Mouse (Mus musculus) forebrain, embryonic 11.5 days (tissue): ENCODE results near the gene D17Wsu92e. TPM values are rescaled to one million over a fixed set of nuclear protein-coding genes. Genes with fewer than 3 reads are reported as not detected.
"Not testable (repeated sequence)": the region's sequence is repeated elsewhere in the genome, so short reads cannot be mapped to it uniquely, and the experiment has no call there.

ENCODE experiments used
- ATAC-seq: fragments of 200-750 bp; cut with Nextera tagmentation; replicated peaks from 2 replicates; pipeline ENCODE4 v1.8.0; 2017; ENCODE audit warnings: moderate TSS enrichment; ENCODE audit not compliant: low FRiP score
- DNase-seq: peaks from one replicate; pipeline ENCODE4 v3.0.0-alpha.2; 2017; ENCODE audit warnings: low spot score
- H3K27ac ChIP-seq: fragments of 300-500 bp; sonication (generic); 2 replicates; pipeline ENCODE4 v1.5.1; 2014; ENCODE audit warnings: low read depth, low read length
- H3K27me3 ChIP-seq: fragments of 300-500 bp; sonication (generic); 2 replicates; pipeline ENCODE4 v1.6.1; 2014; ENCODE audit warnings: mild to moderate bottlenecking, low read length, mixed read lengths; ENCODE audit not compliant: control insufficient read depth, insufficient read depth
- H3K36me3 ChIP-seq: fragments of 300-500 bp; sonication (generic); 2 replicates; pipeline ENCODE4 v1.6.1; 2014; ENCODE audit warnings: mild to moderate bottlenecking, low read length, moderate library complexity, mixed read lengths; ENCODE audit not compliant: control insufficient read depth, insufficient read depth
- H3K4me1 ChIP-seq: fragments of 300-500 bp; sonication (generic); replicated peaks from 2 replicates; pipeline ENCODE4 v1.6.1; 2014; ENCODE audit warnings: low read length, mixed read lengths; ENCODE audit not compliant: control insufficient read depth, insufficient read depth
- H3K4me2 ChIP-seq: fragments of 300-500 bp; sonication (generic); 2 replicates; pipeline ENCODE4 v1.6.1; 2014; ENCODE audit warnings: low read depth, mild to moderate bottlenecking, low read length, moderate library complexity, mixed read lengths; ENCODE audit not compliant: severe bottlenecking
- H3K4me3 ChIP-seq: fragments of 300-500 bp; sonication (generic); 2 replicates; pipeline ENCODE4 v1.5.1; 2014; ENCODE audit warnings: low read depth, low read length
- H3K9ac ChIP-seq: fragments of 300-500 bp; sonication (generic); 2 replicates; pipeline ENCODE4 v1.6.1; 2014; ENCODE audit warnings: low read length
- H3K9me3 ChIP-seq: fragments of 300-500 bp; sonication (generic); 2 replicates; pipeline ENCODE4 v1.6.1; 2016; ENCODE audit warnings: low read length, mixed read lengths; ENCODE audit not compliant: control insufficient read depth
- WGBS: fragments of 180-500 bp; shearing (Covaris S2); extraction: QIAGEN DNeasy Blood & Tissue Kit; methylation state at CpG from one replicate; pipeline ENCODE4 v1.1.7; 2014; 5-methylcytosine and 5-hydroxymethylcytosine counted together
- polyA plus RNA-seq: library from polyadenylated mRNA; unstranded; fragments of >200 nt; fragmentation: Nextera tagmentation; extraction: Ambion mirVana; gene quantifications from 2 replicates; pipeline ENCODE4 v1.2.1, GENCODE M21; 2014

Gene D17Wsu92e
- polyA plus RNA-seq, 1 experiment from 2014 or later, result 12.7 TPM

GRCm38 (mm10) chr17:27851076-27851475 lies 30.6 kb upstream of the D17Wsu92e start:
- H3K4me1 ChIP-seq, result no peaks in the 10 kb centered on the region
- DNase-seq (no peak), ATAC-seq (no peak)
- no peak overlapping the region for H3K4me2 ChIP-seq
- no peaks in the 10 kb centered on the region for H3K27me3 ChIP-seq
- no peak overlapping the region for H3K27ac ChIP-seq
- H3K36me3 ChIP-seq, result peaks cover 9% of the 10 kb centered on the region; the same call in 1 of the 2 replicates
- no peak overlapping the region for H3K4me3 ChIP-seq
- H3K9me3 ChIP-seq, result no peaks in the 10 kb centered on the region
- WGBS, result 84% methylated on average over 3 of the region's 3 CpGs
- H3K9ac ChIP-seq, result no peak overlapping the region

- peaks cover 12% of the 10 kb centered on the region for H3K36me3 ChIP-seq
- DNase-seq, result no peak
- no peaks in the 10 kb centered on the region for H3K27me3 ChIP-seq
- no peak overlapping the region for H3K4me2 ChIP-seq
- no peak overlapping the region for H3K9ac ChIP-seq
- H3K9me3 ChIP-seq, result no peaks in the 10 kb centered on the region
- H3K4me3 ChIP-seq, result no peak overlapping the region
- no peaks in the 10 kb centered on the region for H3K4me1 ChIP-seq
- 86% methylated on average over 1 of the region's 1 CpGs for WGBS
- no peak overlapping the region for H3K27ac ChIP-seq
- no peak for ATAC-seq
Measured at GRCm38 (mm10) chr17:27848351-27848750, 27.9 kb upstream of the D17Wsu92e start.

GRCm38 (mm10) chr17:27839469-27840252 lies 19.2 kb upstream of the D17Wsu92e start:
- Histone ChIP-seq H3K4me1 (peaks cover 2% of the 10 kb centered on the region; the same call in 1 of the 2 replicates), H3K27ac (no peak overlapping the region), H3K9me3 (no peaks in the 10 kb centered on the region), H3K36me3 (peaks cover 6% of the 10 kb centered on the region), H3K9ac (peak overlapping the region; percentile 82), H3K4me2 (peak overlapping the region; percentile 84), H3K27me3 (no peaks in the 10 kb centered on the region), H3K4me3 (peak overlapping the region; percentile 85)
- 2% methylated on average over 35 of the region's 35 CpGs for WGBS
- peak; percentile 95 for DNase-seq
- ATAC-seq, result peak; percentile 95

GRCm38 (mm10) chr17:27837850-27838249 lies 17.4 kb upstream of the D17Wsu92e start, which contains the start of gene Snrpc:
Gene Snrpc (plus strand): TSS chr17:27838150.
- not testable (repeated sequence) for H3K9ac ChIP-seq, H3K27ac ChIP-seq, H3K36me3 ChIP-seq, H3K27me3 ChIP-seq, H3K4me3 ChIP-seq, H3K4me2 ChIP-seq, ATAC-seq, DNase-seq, H3K9me3 ChIP-seq, H3K4me1 ChIP-seq
- 67% methylated on average over 3 of the region's 4 CpGs for WGBS

- Histone ChIP-seq H3K9me3 (no peaks in the 10 kb centered on the region), H3K4me1 (peaks cover 3% of the 10 kb centered on the region; the same call in 1 of the 2 replicates), H3K4me3 (no peak overlapping the region), H3K9ac (no peak overlapping the region), H3K4me2 (no peak overlapping the region), H3K27ac (no peak overlapping the region), H3K36me3 (no peaks in the 10 kb centered on the region), H3K27me3 (no peaks in the 10 kb centered on the region)
- DNase-seq, result no peak
- ATAC-seq, result no peak
- WGBS, result 52% methylated on average over 7 of the region's 7 CpGs
Measured at GRCm38 (mm10) chr17:27830411-27830810, 10.0 kb upstream of the D17Wsu92e start.

- no peaks in the 10 kb centered on the region for H3K9me3 ChIP-seq
- H3K4me3 ChIP-seq, result no peak overlapping the region
- no peak overlapping the region for H3K27ac ChIP-seq
- H3K9ac ChIP-seq, result no peak overlapping the region
- no peaks in the 10 kb centered on the region for H3K36me3 ChIP-seq
- ATAC-seq (no peak), DNase-seq (no peak)
- H3K4me1 ChIP-seq, result peaks cover 3% of the 10 kb centered on the region; the same call in 1 of the 2 replicates
- WGBS, result 23% methylated on average over 6 of the region's 6 CpGs
- no peaks in the 10 kb centered on the region for H3K27me3 ChIP-seq
- H3K4me2 ChIP-seq, result no peak overlapping the region
Measured at GRCm38 (mm10) chr17:27827511-27827910, 7.1 kb upstream of the D17Wsu92e start.

GRCm38 (mm10) chr17:27826908-27827383 lies 6.5 kb upstream of the D17Wsu92e start:
- H3K36me3 ChIP-seq, result no peaks in the 10 kb centered on the region
- H3K27me3 ChIP-seq, result no peaks in the 10 kb centered on the region
- peak overlapping the region; percentile 49 for H3K4me2 ChIP-seq
- 3% methylated on average over 8 of the region's 9 CpGs for WGBS
- peaks cover 3% of the 10 kb centered on the region; the same call in 1 of the 2 replicates for H3K4me1 ChIP-seq
- no peak overlapping the region; the same call in 1 of the 2 replicates for H3K27ac ChIP-seq
- peak overlapping the region; percentile 24 for H3K4me3 ChIP-seq
- H3K9me3 ChIP-seq, result no peaks in the 10 kb centered on the region
- no peak for ATAC-seq
- peak overlapping the region; percentile 27; the same call in 1 of the 2 replicates for H3K9ac ChIP-seq
- DNase-seq, result no peak

GRCm38 (mm10) chr17:27825984-27826905 lies 5.8 kb upstream of the D17Wsu92e start:
- H3K9me3 ChIP-seq, result no peaks in the 10 kb centered on the region
- H3K4me1 ChIP-seq, result peaks cover 3% of the 10 kb centered on the region; the same call in 1 of the 2 replicates
- peak overlapping the region; percentile 49 for H3K4me2 ChIP-seq
- H3K4me3 ChIP-seq, result peak overlapping the region; percentile 24
- peak overlapping the region; percentile 27; the same call in 1 of the 2 replicates for H3K9ac ChIP-seq
- WGBS, result 6% methylated on average over 22 of the region's 22 CpGs
- H3K27ac ChIP-seq, result no peak overlapping the region; the same call in 1 of the 2 replicates
- no peaks in the 10 kb centered on the region for H3K27me3 ChIP-seq
- ATAC-seq (peak; percentile 74), DNase-seq (peak; percentile 81)
- H3K36me3 ChIP-seq, result no peaks in the 10 kb centered on the region
